Mouse (Mus musculus) mature B cell (primary cell): ENCODE data around the gene Vmn2r104.

ENCODE experiments used
- in situ Hi-C: fragments of 300-500 bp; cut with MboI; formaldehyde crosslinking; loops from 2 replicates; pipeline ENCODE4 v1.14.3; 2019

The Vmn2r104 gene

GRCm38 (mm10) chr17:20048236-20048635 lies at the start of gene Vmn2r104:
Gene Vmn2r104, minus strand, starts transcription at chr17:20048336.
- in situ Hi-C loops: no loop called here

- in situ Hi-C loops: no loop called here
These were observed 26.0 kb upstream of the Vmn2r104 start for GRCm38 (mm10) chr17:20074090-20074489.

GRCm38 (mm10) chr17:20071656-20072396 lies 23.7 kb upstream of the Vmn2r104 start:
- in situ Hi-C loops: no loop called here
